ENCODE assay signal across 16 mouse cellular contexts in genomic region chr8:122814608-122815007, GRCm38 (mm10). TPM values are rescaled to one million over a fixed set of nuclear protein-coding genes. Genes with fewer than 3 reads are reported as not detected.
DNase-seq lines count a peak whose midpoint lies in the region; ATAC-seq and TF ChIP-seq lines count a peak whose summit lies in the region.
"Had no signal": no experiment of that assay in that cellular context is flagged by ENCODE, and none has a peak within 500 bp of the region (broad histone marks: within the 10 kb centered on the region; RNA-seq: fewer than 3 reads in every experiment).

No protein-coding gene starts in this region.

- no peak overlapping the region for H3K4me2 ChIP-seq in forebrain, embryonic 13.5 days
- no peak overlapping the region for H3K4me2 ChIP-seq in hindbrain, postnatal 0 days (ENCODE audit: low read depth, low read length)
- H3K4me2 ChIP-seq in neural tube, embryonic 15.5 days = no peak overlapping the region
- H3K4me2 ChIP-seq: heart, embryonic 12.5 days; hindbrain, embryonic 15.5 days; limb, embryonic 15.5 days; lung, embryonic 15.5 days had no signal

- no peak for TF ChIP-seq CTCF in hindbrain, postnatal 0 days (IDR thresholded peaks at IDR 0.05; ENCODE audit: low read depth)

- H3K9ac ChIP-seq in forebrain, embryonic 13.5 days = no peak overlapping the region
- no peak overlapping the region for H3K9ac ChIP-seq in hindbrain, postnatal 0 days (replicated peaks; ENCODE audit: low read length)
- no peak overlapping the region for H3K9ac ChIP-seq in neural tube, embryonic 15.5 days (replicated peaks)
- H3K9ac ChIP-seq: heart, embryonic 12.5 days; hindbrain, embryonic 15.5 days; limb, embryonic 15.5 days; lung, embryonic 15.5 days had no signal

- ATAC-seq in forebrain, embryonic 13.5 days = no peak
- ATAC-seq in hindbrain, postnatal 0 days = peak; percentile 8; the same call in 1 of the 2 replicates
- no peak for ATAC-seq in neural tube, embryonic 15.5 days (ENCODE audit: low FRiP score)
- ATAC-seq in megakaryocyte progenitor cell, adult 5-6 weeks (replicated peaks; ENCODE audit: poor library complexity) = no peak

- WGBS in forebrain, embryonic 13.5 days = 6% methylated on average over 7 of the region's 7 CpGs
- WGBS in hindbrain, postnatal 0 days = 10% methylated on average over 7 of the region's 7 CpGs
- WGBS in neural tube, embryonic 15.5 days = 18% methylated on average over 7 of the region's 7 CpGs

- no peaks in the 10 kb centered on the region for H3K9me3 ChIP-seq in forebrain, embryonic 13.5 days (replicated peaks)
- H3K9me3 ChIP-seq in hindbrain, postnatal 0 days (ENCODE audit: low read length) = no peaks in the 10 kb centered on the region
- no peaks in the 10 kb centered on the region for H3K9me3 ChIP-seq in neural tube, embryonic 15.5 days (replicated peaks)
- H3K9me3 ChIP-seq: heart, embryonic 12.5 days; hindbrain, embryonic 15.5 days; limb, embryonic 15.5 days; lung, embryonic 15.5 days had no signal

- H3K4me3 ChIP-seq in forebrain, embryonic 13.5 days = no peak overlapping the region
- no peak overlapping the region for H3K4me3 ChIP-seq in hindbrain, postnatal 0 days (ENCODE audit: low read length)
- no peak overlapping the region for H3K4me3 ChIP-seq in neural tube, embryonic 15.5 days (replicated peaks)
- H3K4me3 ChIP-seq: heart, embryonic 12.5 days; hindbrain, embryonic 15.5 days; limb, embryonic 15.5 days; lung, embryonic 15.5 days had no signal

- H3K27ac ChIP-seq in forebrain, embryonic 13.5 days = peak overlapping the region; percentile 51
- H3K27ac ChIP-seq in hindbrain, postnatal 0 days = no peak overlapping the region; the same call in 1 of the 2 replicates
- H3K27ac ChIP-seq in neural tube, embryonic 15.5 days (replicated peaks) = 0 out of 2 replicates have a peak overlapping the region, but pooled peaks have one; percentile 3
- H3K27ac ChIP-seq: hindbrain, embryonic 15.5 days; limb, embryonic 15.5 days; lung, embryonic 15.5 days had no signal

- H3K36me3 ChIP-seq in forebrain, embryonic 13.5 days (ENCODE audit: poor library complexity, severe bottlenecking) = peaks cover 14% of the 10 kb centered on the region; the same call in 1 of the 2 replicates
- H3K36me3 ChIP-seq in hindbrain, postnatal 0 days (ENCODE audit: insufficient read depth, low read length) = no peaks in the 10 kb centered on the region
- H3K36me3 ChIP-seq in neural tube, embryonic 15.5 days = no peaks in the 10 kb centered on the region
- H3K36me3 ChIP-seq: hindbrain, embryonic 15.5 days; lung, embryonic 15.5 days had no signal

- DNase-seq in layer of hippocampus, postnatal 10 days (ENCODE audit: low spot score in 2 of 2) = peak; percentile 48 to 51
- no peak for DNase-seq in layer of hippocampus, postnatal 36 days
- DNase-seq in hindbrain, postnatal 0 days (ENCODE audit: low spot score) = peak; percentile 60
- no peak for DNase-seq in cerebellum, adult 9-10 months
- DNase-seq: adrenal gland, adult 8-10 months; kidney, adult 9 months; right cerebral cortex, postnatal 14 days had no signal

- H3K4me1 ChIP-seq in forebrain, embryonic 13.5 days = peaks cover 41% of the 10 kb centered on the region
- peaks cover 9% of the 10 kb centered on the region; the same call in 1 of the 2 replicates for H3K4me1 ChIP-seq in hindbrain, postnatal 0 days (ENCODE audit: insufficient read depth, low read length)
- peaks cover 46% of the 10 kb centered on the region for H3K4me1 ChIP-seq in neural tube, embryonic 15.5 days
- H3K4me1 ChIP-seq: limb, embryonic 15.5 days; lung, embryonic 15.5 days had no signal

- peaks cover 10% of the 10 kb centered on the region; the same call in 1 of the 2 replicates for H3K27me3 ChIP-seq in forebrain, embryonic 13.5 days
- no peaks in the 10 kb centered on the region for H3K27me3 ChIP-seq in hindbrain, postnatal 0 days (ENCODE audit: insufficient read depth, low read length)
- H3K27me3 ChIP-seq in neural tube, embryonic 15.5 days (replicated peaks) = no peaks in the 10 kb centered on the region
- H3K27me3 ChIP-seq: heart, embryonic 12.5 days; hindbrain, embryonic 15.5 days; limb, embryonic 15.5 days; lung, embryonic 15.5 days had no signal

RNA-seq across cellular contexts. Expression of gene Cdh15, which starts 33.2 kb away (rescaled TPM):
- 1 to 10 TPM; 1.5 TPM for total RNA-seq in layer of hippocampus, postnatal 10 days (2021)
- 1 to 10 TPM in 1 of 2 experiments, under 1 TPM in 1; 0.88 to 1.2 TPM for total RNA-seq in layer of hippocampus, postnatal 36 days (2021)
- polyA plus RNA-seq in forebrain, embryonic 13.5 days (2015; fragmentation: Nextera tagmentation; extraction: Ambion mirVana) = 0.28 and 0.74 TPM in 2 replicates
- total RNA-seq in hindbrain, postnatal 0 days (2014; rRNA removed) = 0.72 and 0.84 TPM in 2 replicates
- 2.3 and 2.4 TPM in 2 replicates for polyA plus RNA-seq in hindbrain, postnatal 0 days (2015; fragmentation: Nextera tagmentation; extraction: Ambion mirVana)
- polyA plus RNA-seq in neural tube, embryonic 15.5 days (2015; fragmentation: Nextera tagmentation; extraction: Ambion mirVana) = 2.7 and 3.2 TPM in 2 replicates
- not detected in 2 replicates for total RNA-seq in megakaryocyte progenitor cell, adult 5-6 weeks (2015)
- total RNA-seq in megakaryocyte progenitor cell, adult 5-6 weeks (2017) = not detected in 2 replicates
- total RNA-seq: megakaryocyte-erythroid progenitor cell, adult 5-6 weeks; neutrophil, adult 5-6 weeks had no signal

RNA-seq across cellular contexts. Expression of gene Acsf3, which starts 39.3 kb away (rescaled TPM):
- total RNA-seq in layer of hippocampus, postnatal 10 days (2021) = 10 to 100 TPM; 15.7 to 16.3 TPM
- 10 to 100 TPM; 16.2 to 21.9 TPM for total RNA-seq in layer of hippocampus, postnatal 36 days (2021)
- 15.4 and 17.4 TPM in 2 replicates for polyA plus RNA-seq in forebrain, embryonic 13.5 days (2015; fragmentation: Nextera tagmentation; extraction: Ambion mirVana)
- total RNA-seq in hindbrain, postnatal 0 days (2014; rRNA removed) = 19.9 and 22.3 TPM in 2 replicates
- 18.6 and 20.6 TPM in 2 replicates for polyA plus RNA-seq in hindbrain, postnatal 0 days (2015; fragmentation: Nextera tagmentation; extraction: Ambion mirVana)
- 15.2 and 20.3 TPM in 2 replicates for polyA plus RNA-seq in neural tube, embryonic 15.5 days (2015; fragmentation: Nextera tagmentation; extraction: Ambion mirVana)
- total RNA-seq in megakaryocyte progenitor cell, adult 5-6 weeks (2015) = 4.5 and 5.5 TPM in 2 replicates
- total RNA-seq in megakaryocyte progenitor cell, adult 5-6 weeks (2017) = 5.7 and 6.6 TPM in 2 replicates

Comparison
In these comparisons a context has a peak if more than half of its experiments do, and no peak if none do; other contexts are left out.
1. DNase-seq: peak in layer of hippocampus, postnatal 10 days (2 of 2) and hindbrain, postnatal 0 days (single experiment); none in layer of hippocampus, postnatal 36 days (0 of 2) and cerebellum, adult 9-10 months (single experiment).